Mouse (Mus musculus) megakaryocyte, adult 5-6 weeks (primary cell): ENCODE results near the gene Lrrc38. TPM values are rescaled to one million over a fixed set of nuclear protein-coding genes. Genes with fewer than 3 reads are reported as not detected.
"Not testable (repeated sequence)": the region's sequence is repeated elsewhere in the genome, so short reads cannot be mapped to it uniquely, and the experiment has no call there.

Experiments
- ATAC-seq: 2 replicates; pipeline ENCODE4 v1.8.0; 2016; ENCODE audit warnings: mild to moderate bottlenecking, inconsistent platforms; ENCODE audit not compliant: poor library complexity, severe bottlenecking
- total RNA-seq, 2 experiments: library from RNA; stranded (forward) in 1 of 2; stranded (reverse) in 1 of 2; fragments of 153-499, 151-499 nt in 1 of 2; fragments of 221-1000, 200-1000 nt in 1 of 2; gene quantifications; 2 replicates each; pipeline versions ENCODE4 v1.2.3 to v1.2.4; 2015 to 2017

The Lrrc38 gene
- total RNA-seq (2015) (not detected in 2 replicates), total RNA-seq (2017) (not detected in 2 replicates)

- ATAC-seq, result no peak
Observed at GRCm38 (mm10) chr4:143349484-143349906, at the start of gene Lrrc38. Gene Lrrc38, plus strand, starts transcription at chr4:143349757.

DNA sequence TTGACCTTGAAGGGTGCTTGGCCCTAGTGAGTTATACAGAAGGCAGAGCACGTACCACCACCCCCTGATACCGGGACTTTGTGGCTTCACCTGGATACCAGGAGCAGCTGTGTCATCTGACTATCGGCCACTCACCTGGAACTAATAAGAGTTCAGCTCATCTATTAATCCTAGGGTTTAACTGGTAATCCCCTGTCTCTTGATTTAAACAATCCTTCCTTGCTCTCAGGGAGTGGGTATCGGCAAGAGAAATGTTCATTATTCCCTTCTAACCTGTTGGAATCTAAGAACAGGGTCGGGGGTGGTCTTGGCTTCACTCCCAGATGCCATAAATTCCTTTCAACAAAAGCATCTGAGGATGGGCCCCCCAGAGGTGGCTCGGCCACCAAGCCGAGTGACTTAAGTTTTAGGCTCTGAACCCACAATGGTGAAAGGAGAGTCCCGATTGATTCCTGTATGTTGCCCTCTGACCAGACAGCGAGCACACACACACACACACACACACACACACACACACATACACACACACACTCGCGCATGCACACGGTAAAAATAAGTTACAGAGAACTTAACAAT, 49.4 kb upstream of the Lrrc38 start:
- ATAC-seq, result no peak

DNA sequence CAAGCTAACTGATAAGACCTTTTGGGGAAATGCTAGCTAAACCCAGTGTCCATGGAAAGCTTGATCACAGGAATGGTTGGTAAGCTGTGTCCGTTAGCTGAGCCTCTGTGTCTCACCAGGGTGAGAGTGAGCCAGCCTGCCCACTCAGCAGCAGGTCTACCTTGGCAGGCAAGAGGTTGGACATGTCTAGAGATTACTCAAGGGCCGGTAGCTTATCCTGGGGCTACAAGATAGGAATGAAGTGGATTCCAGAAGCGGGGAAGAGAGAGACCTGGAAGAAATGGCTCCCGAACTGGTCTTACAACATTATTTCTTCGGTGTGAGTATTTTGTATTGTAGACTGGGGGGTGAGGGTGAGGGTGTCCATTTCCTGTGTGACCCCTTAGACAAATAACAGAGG, 48.5 kb upstream of the Lrrc38 start:
- ATAC-seq, result no peak

- no peak for ATAC-seq
Observed at GRCm38 (mm10) chr4:143301875-143302274, 47.7 kb upstream of the Lrrc38 start.

GRCm38 (mm10) chr4:143302279-143302890, 47.2 kb upstream of the Lrrc38 start:
- ATAC-seq, result no peak

DNA sequence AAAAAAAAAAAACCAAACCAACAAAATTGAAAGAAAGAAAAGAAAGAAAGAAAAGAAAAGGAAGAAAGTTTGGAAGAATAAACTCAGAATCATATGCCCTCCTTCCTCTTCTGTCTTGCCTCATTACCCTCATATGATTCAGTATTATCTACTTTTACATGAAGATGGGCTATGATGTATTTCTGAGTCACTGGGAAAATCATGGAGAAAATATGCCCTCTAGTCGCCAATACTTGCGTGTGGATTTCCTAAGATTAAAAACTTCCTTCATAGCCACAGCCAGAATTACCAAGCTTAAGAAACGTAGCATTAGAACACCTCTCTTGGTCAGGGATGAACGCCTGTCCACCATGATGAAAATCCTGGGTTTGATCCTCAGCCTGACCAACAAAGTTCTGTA, 44.5 kb upstream of the Lrrc38 start:
- ATAC-seq, result no peak

- no peak for ATAC-seq
Observed at GRCm38 (mm10) chr4:143305987-143306772, 43.4 kb upstream of the Lrrc38 start.

DNA sequence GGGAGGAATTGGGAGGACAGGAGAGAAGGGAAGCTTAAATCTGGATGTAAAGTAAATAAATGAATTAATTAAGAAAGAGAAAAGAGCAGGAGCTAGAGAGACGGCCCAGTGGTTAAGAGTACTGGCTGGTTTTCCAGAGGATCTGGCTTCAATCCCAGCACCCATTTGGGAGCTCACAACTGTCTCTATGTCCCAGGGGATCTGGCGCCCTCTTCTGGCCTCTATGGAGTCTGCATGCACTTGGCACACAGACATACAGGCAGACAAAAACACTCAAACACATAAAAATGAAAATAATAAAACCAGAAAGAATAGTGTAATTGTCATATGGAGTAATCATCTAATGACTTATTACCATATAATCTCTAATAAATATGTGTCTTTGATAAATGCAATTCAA, 38.2 kb upstream of the Lrrc38 start:
- ATAC-seq, result peak; percentile 74

DNA sequence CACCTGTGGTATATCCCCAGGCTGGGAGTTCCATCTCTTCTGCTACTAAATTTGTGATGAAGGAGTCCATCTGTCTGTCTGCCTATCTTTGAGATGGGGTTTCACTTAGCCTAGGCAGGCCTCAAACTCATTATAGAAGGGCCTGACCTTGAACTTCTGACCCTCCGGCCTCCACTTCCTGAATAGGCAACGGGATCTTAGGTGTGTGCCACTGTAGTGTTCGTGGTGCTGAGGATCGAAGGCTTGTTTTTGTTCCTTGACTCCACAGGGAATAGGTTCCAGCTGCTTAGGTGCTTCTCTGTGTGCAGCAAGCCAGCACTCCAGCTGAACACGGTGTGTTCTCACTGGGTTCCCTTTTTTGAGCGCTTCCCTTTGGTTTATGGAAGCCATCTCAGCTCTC, 36.3 kb upstream of the Lrrc38 start:
- no peak for ATAC-seq

- ATAC-seq, result no peak
Observed at GRCm38 (mm10) chr4:143324176-143324924, 25.2 kb upstream of the Lrrc38 start.

DNA sequence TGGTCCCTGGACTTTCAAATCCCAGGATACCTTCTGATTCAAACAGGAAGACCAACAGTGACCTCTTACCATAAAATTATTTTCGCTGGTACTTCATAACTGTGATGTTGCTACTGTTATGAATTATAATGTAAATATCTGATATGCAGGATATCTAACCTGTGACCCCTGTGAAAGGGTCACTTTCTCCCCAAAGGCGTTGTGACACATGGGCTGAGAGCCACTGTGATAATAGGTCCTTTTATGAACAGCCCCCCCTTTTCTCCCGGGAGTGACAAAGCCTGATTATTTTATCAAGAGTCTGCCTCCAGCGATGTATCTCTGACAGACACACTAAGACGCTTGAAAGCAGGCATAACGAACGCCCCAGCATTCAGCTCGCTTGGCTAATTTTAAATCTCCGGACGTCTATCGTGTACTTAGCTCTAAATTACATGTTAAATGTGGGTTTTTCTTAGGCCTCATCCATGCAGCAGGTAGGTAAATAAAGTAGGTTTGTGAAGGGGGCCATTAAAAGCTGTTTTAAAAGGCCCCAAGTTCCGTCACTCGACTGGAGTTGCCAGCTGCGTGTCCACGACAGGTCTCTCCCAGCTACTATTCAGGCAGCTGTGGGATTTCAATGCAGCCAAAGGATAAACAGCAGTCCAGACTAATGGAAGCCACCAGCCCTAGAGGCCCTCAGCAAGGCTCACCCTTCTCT, 24.5 kb upstream of the Lrrc38 start:
- 0 out of 2 replicates have a peak, but pooled peaks have one; percentile 9 for ATAC-seq

DNA sequence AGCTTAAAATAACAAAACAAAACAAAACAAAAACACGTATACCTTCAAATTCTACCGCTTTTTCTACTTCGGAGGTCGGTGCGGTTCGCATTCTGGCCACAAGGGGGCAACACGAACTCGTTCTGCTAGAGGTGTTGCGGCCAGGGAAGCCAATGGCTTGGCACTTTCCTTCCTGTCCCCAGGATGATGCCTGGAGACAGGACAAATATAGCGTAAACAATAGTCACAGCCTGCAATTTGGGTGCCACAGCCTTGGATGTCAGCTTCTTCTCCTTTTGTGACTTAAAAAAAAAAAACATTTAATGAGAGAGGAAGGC, 24.0 kb upstream of the Lrrc38 start:
- peak; percentile 96 for ATAC-seq

DNA sequence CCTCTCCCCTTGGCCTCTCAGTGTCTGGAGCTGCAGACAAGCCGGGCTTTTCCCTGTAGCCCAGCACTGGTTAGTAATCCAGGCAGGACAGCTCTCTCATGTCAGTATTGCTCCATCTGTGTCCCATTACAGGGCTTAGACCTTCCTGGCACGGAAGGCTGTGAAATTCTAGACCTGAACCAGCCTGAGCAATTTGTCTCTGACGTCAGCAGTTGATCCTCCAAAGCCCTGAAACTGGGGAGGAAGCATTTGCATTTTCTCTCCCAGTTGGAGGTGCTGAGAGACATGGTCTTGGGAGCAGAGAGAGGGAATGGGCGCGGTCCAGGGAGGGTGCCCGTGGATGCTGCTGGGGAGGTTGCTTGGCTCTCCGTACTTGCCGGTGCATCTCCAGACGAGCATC, 19.0 kb upstream of the Lrrc38 start:
- ATAC-seq, result no peak

DNA sequence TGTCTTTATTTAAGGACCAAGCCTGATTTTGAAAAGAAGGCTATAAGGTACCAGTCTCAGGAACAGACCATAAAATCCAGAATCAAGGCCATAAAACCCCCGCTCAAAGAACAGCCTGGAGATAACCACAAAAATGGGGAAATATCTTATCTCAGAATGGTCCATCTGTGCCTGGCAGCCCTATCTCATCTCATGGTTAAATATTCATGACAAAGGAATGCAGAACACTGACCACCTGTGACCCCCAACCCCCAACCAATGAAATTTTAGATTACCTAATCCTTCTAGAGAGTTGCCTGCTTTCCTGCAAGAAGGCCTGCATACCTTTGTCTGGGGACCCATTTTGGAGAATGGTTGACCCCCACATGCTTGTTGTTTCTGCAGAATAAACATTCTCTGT, 17.8 kb upstream of the Lrrc38 start:
- no peak for ATAC-seq

- ATAC-seq, result no peak
Observed at GRCm38 (mm10) chr4:143334145-143334544, 15.4 kb upstream of the Lrrc38 start.

DNA sequence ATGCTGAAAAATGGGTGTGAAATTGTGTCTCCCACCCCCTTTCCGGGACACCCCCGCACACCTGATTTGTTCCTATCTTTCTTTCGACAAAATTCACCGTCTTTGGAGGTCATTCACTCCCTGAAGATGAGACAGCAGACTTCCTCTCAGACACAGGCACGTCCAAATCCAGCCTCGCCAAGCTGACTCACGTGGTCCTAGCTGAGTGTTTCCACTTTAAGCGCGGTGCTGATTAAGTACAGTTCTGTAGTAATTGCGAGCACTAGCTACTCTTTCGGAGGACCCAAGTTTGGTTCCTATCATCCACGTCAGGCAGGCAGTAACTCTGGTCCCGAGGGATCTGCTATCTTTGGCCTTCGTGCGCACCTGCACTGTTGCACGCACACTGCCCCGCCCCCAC, 14.6 kb upstream of the Lrrc38 start:
- ATAC-seq, result no peak

GRCm38 (mm10) chr4:143336096-143336495, 13.5 kb upstream of the Lrrc38 start:
- no peak for ATAC-seq

DNA sequence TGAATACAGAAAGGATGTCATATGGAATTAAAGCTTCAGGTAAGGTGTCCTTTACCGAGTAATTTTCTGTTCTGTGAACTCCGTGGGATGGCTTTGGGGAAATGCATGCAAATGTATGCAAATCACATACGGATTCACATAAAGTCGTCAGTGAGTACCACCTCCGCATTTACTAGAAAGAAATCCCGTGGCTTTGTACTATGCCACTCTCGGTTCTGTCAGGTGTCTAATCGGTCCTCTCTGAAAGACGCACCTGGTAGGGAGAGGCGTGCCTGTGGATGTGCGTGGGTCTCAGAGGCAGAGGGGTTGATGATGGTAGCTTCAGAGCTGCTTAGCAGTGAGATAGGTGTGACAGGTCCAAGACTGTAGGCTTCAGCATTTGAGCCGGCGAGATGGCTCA, 9.7 kb upstream of the Lrrc38 start:
- no peak for ATAC-seq

- no peak for ATAC-seq
Observed at GRCm38 (mm10) chr4:143341470-143341869, 8.1 kb upstream of the Lrrc38 start.

GRCm38 (mm10) chr4:143345491-143345890, 4.1 kb upstream of the Lrrc38 start:
- not testable (repeated sequence) for ATAC-seq

- no peak for ATAC-seq
Observed at GRCm38 (mm10) chr4:143348678-143349077, 879 bp upstream of the Lrrc38 start.
